Mouse (Mus musculus): ENCODE data around the gene Rftn1.

Gene Rftn1

DNA sequence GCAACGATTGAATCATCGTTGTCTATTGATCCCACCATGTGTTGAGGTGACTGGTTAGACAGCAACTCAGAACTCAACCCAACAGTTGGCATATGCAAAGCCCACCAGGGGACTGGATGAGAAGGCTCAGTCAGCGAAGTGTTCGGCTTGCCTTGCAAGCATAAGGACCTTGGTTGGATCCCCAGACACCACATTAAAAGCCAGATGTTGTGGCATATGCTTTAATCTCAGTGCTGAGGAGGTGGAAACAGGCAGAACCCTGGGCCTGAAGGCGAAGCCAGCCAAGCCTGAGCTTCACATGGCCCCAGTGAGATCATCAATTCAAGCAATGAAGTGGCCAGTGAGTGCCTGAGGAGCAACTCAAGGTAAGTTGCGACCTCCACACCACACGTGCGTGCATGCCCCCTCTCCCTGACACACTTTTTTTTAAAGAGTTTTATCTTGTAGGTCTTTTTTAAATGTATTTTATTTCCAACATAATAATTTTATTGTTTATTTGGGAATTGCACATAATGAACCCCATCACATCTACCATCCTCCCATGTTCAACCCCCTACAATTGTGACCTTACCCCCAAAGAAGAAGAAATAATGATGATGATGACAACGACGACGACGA is 11.5 kb upstream of the Rftn1 start:
- DNase-seq (ENCODE audit: low read depth), result no peak

- no peak for DNase-seq (ENCODE audit: low read depth)
These were observed 8.8 kb upstream of the Rftn1 start for GRCm38 (mm10) chr17:50199075-50199850.

- DNase-seq (ENCODE audit: low read depth), result no peak
These were observed 7.1 kb upstream of the Rftn1 start for GRCm38 (mm10) chr17:50197572-50197971.

GRCm38 (mm10) chr17:50196005-50196672 is 5.7 kb upstream of the Rftn1 start:
- no peak for DNase-seq (ENCODE audit: low read depth)

GRCm38 (mm10) chr17:50195399-50195798 is 4.9 kb upstream of the Rftn1 start:
- DNase-seq (ENCODE audit: low read depth), result no peak

DNA sequence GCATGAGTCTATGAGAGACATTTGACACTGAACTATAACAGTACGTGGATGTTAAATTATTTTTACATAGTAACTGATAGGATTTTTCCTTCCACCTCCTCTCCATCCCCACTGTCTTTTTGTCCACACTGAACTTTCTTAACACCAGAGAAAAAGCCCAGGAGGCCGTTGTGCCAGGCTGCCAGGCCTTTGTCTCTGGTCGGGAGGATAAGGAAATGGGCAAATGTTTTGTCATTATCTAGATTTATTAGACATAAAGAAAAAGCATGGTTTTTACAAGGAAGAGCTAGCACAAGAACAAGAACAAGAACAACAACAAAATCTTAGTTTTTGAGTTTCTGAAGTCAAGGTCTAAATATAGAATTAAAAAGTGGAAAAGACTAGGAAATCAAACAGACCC is 4.1 kb upstream of the Rftn1 start:
- DNase-seq (ENCODE audit: low read depth), result no peak

- peak; percentile 42 for DNase-seq (ENCODE audit: low read depth)
These were observed 3.2 kb upstream of the Rftn1 start for GRCm38 (mm10) chr17:50193653-50194052.

DNA sequence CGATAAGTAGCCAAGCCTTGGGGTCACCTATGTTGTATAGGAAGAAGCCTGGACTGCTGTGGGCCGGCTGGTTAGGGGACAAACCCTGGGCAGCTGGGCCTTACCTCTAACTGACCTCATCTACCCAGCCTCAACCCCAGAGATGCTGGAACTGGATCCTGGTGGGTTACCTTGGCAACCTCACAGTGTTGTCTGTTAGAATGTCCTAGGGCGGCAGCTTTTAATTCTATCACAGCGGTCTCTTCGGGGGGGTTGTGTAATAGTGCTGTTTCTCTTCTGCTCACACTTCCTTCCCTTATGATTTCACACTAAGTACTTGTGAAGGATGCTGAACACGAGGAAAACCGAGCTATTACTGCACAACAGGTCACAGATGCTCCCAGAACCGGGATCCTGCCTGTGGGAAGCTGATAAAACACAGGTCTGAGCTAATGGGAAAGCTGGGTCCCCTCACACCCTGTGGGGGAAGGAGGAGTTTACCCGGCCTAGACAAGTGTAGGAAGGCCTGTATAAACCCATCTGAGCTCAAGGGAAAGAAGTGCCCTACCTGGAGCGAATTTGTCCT is 2.0 kb upstream of the Rftn1 start:
- no peak for DNase-seq (ENCODE audit: low read depth)

DNA sequence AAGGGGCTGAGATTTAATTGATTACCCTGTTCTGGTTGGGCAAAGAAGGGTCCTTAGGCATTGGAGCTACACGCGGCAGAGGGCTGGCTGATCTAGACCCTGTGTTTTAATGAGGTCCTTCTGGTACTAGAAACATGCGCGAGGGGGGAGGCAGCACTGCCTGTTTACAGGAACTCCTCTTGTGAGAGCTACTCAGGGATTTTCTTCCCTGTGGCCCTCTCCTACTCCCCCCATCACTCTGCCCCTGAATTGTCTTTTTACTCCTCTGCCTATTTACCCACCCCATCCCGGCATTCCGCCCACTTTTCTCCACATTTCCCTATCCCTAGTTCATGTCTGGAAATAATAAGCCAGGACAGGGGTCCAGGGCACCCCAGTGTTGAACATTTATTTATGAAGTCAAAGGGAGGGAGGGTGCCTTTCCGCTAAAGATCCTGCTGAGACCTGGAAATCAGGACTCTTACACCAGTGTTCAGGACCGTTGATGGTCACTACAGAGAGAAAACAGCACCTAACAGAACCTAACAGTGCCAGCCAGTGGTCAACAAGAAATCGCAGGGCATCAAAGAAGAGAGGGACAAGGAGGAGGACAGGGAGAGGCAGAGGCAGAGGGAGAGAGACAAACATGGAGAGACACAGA is 964 bp upstream of the Rftn1 start:
- DNase-seq (ENCODE audit: low read depth), result no peak

DNA sequence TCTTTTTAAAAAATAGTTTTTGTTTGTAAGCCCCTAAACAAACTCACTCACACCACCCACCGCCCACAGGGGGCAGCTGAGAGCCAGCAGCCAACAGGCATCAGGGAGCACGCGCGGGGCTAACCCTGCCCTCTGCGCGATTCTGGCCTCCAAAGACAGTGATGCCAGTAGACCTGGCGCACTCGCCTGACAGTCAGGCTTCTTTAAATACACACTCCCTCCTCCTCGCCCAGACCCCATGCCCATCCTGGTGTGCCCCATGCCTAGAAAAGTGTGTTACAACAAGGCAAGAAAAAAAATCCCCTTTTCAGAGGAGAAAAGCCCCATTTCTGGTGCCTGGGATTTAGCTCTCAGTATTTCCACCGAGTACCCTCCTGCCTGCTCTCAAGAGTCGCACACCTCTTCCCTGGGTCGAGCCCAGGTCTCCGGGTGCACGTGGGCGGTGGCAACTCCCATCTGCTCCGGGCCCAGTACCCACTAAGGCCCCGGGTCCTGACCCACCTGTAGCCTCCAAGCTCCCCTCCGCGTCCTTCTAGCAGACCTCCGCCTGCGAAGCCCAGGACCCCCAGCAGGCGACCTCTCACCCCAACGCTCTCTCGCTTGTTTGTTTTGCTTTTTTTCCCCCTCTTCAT is 977 bp downstream of the Rftn1 start:
- peak; percentile 83 for DNase-seq (ENCODE audit: low read depth)

DNA sequence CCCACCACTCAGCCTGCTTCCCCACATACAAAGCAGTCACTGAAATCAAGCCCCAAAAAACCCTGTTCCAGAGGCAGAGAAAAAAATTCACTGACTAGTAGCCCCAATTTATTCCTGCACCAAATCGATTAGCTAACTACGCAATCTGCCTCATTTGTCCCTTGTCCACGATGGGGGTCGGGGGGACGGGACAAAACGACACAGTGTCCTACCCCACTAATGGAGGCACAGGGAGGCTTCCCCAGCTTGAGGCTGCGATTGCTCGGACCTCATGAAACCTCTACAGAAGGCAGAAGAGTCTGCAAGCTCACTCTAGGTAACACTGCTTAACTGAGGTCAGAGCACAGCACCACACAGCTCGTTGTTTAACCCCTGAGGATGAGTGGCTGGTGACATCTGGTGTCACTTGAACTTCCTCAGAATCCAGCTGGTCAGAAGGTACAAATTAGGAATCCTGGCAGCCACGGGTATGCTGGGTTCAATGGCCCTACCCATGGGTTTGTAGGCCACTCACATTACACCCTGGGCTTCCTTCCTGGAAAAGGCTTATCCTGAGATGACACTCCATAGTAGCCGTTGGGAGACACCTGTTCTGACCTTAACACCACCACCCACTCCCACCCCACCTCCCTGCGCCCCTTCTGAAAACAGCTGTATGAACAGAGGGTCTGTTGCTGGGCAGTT is 1.7 kb downstream of the Rftn1 start:
- no peak for DNase-seq (ENCODE audit: low read depth)

- DNase-seq (ENCODE audit: low read depth), result peak; percentile 69
These were observed 4.9 kb downstream of the Rftn1 start for GRCm38 (mm10) chr17:50185616-50186015.

DNA sequence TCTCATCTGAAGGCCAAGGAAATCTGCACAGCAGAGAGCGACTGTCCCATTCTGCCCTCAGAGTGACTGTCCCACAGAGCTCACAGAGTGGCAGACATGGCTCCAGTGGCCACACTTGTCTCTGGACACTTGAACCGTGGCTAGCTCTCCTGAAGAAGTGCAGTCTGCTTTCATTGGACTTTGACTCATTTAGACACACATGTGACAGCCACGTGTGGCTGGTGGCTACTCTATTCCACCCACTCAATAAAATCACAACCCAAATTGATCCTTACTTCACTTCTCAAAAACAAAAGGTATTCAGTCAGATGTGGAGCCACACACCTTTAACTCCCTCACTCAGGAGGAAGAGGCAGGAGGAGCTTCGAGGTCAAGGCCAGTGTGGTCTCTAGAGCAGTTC is 5.4 kb downstream of the Rftn1 start:
- no peak for DNase-seq (ENCODE audit: low read depth)

DNA sequence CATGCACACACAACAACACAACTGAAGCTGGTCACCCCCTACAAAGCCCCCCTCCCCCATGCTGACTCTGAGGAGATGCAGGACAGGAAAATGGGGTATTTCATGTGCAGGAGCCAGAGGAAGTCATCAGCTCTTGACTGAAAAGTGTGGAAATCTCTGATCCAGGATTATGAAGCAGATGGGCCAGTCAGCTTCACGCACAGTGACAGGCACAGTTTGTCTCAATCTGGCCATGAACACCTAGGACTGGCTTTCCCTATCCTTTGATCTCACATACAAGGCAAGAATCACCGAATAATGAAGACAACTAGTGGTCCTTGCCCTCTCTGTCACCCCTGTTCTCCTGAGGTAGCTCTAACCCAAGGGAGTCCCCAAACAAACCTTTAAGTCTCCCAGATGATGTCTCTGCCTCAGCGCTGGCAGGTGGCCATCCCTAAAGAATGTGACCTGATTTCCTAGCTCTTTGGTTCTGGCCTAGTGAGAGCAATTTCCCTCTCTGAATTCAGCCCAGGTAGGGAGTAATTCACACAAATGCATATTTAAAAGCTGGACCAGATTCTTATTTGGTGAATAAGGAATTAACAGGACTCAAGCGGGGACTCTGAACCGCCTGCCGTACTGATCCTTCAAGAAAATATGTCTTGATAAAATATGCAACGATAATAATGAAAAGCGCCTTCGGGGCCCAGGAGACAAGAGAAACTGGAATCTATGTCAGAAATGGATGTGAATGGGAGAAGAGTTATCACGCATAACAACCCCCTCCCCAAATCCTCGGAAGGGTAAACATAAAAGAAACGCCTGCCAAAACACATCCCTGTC is 6.0 kb downstream of the Rftn1 start:
- no peak for DNase-seq (ENCODE audit: low read depth)

GRCm38 (mm10) chr17:50183300-50183699 is 7.2 kb downstream of the Rftn1 start:
- no peak for DNase-seq (ENCODE audit: low read depth)

GRCm38 (mm10) chr17:50182542-50182951 is 7.9 kb downstream of the Rftn1 start:
- DNase-seq (ENCODE audit: low read depth), result peak; percentile 7

DNA sequence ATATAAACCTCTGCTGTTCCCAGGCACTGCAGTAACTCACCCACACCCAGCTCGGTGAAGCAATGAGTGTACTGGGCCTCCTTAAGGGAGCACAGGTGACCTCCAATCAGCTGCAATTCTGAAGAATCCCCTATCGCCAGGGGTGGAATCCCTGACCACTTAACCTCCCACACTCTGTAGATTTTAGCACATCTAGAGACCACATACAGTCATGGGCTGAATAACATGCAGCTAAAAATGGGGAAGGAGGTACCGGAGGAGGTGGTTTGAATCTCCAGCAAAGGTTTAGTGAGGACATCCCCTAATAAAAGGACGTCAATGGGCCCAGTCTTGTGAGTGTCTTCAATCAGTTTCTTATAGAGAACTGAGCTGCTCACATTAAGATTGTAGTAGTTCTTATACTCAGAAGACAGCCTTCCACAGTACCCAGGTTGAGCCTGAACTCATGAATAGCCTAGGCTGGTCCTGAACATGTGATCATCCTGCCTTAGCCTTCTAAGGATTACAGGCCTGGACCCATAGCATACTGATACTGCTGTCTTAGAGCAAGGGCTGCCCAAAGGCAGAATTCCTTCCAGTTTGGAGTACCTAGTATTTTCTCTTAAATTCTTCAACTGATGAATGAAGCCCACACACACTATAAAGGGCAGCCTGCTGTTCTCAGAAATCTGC is 9.4 kb downstream of the Rftn1 start:
- DNase-seq (ENCODE audit: low read depth), result no peak

DNA sequence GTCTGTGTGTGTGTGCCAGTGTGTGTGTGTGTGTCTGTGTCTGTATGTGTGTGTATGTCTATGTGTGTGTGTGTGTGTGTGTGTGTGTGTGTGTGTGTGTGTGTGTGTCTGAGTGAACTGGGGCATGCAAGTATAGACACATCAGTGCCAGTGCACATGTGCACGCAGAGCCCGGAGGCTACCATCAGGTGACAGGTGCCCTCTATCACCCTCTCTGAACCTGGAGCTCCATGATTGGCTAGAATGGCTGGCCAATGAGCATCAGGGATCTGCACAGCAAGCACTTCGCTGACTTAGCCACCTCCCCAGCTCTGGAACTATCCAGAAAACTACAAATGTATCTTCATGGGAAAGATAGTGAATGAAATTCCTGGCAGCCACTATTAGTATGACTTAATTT is 16.7 kb downstream of the Rftn1 start:
- no peak for DNase-seq (ENCODE audit: low read depth)

- peak; percentile 50 for DNase-seq (ENCODE audit: low read depth)
These were observed 17.1 kb downstream of the Rftn1 start for GRCm38 (mm10) chr17:50173368-50173767.

- no peak for DNase-seq (ENCODE audit: low read depth)
These were observed 17.7 kb downstream of the Rftn1 start for GRCm38 (mm10) chr17:50172795-50173194.
